Mouse (Mus musculus): ENCODE results near the gene Fbh1. TPM values are rescaled to one million over a fixed set of nuclear protein-coding genes. Genes with fewer than 3 reads are reported as not detected.

The Fbh1 gene
- polyA plus RNA-seq, 1 experiment from 2014 or later = 113 TPM

Other genes with a start within 250 kb of the Fbh1 start
- gene Pfkfb3, start 223.5 kb downstream of the Fbh1 start, polyA plus RNA-seq (2016; fragmentation: Nextera tagmentation; extraction: Ambion mirVana) = 14.8 and 15.4 TPM in 2 replicates
- 160 and 195 TPM in 2 replicates for gene Rbm17, start 173.4 kb downstream of the Fbh1 start, polyA plus RNA-seq (2016; fragmentation: Nextera tagmentation; extraction: Ambion mirVana)
- not detected in 2 replicates for gene Gm17490, start 151.3 kb downstream of the Fbh1 start, polyA plus RNA-seq (2016; fragmentation: Nextera tagmentation; extraction: Ambion mirVana)
- not detected in 2 replicates for gene Il2ra, start 134.8 kb downstream of the Fbh1 start, polyA plus RNA-seq (2016; fragmentation: Nextera tagmentation; extraction: Ambion mirVana)
- 0.35 and 0.51 TPM in 2 replicates for gene Il15ra, start 72.3 kb downstream of the Fbh1 start, polyA plus RNA-seq (2016; fragmentation: Nextera tagmentation; extraction: Ambion mirVana)
- 48.8 and 50.0 TPM in 2 replicates for gene Ankrd16, start 294 bp upstream of the Fbh1 start, polyA plus RNA-seq (2016; fragmentation: Nextera tagmentation; extraction: Ambion mirVana)